Mouse (Mus musculus) granulocyte monocyte progenitor cell, adult 5-6 weeks (primary cell): Measurements from ENCODE around the gene Eif3l. TPM values are rescaled to one million over a fixed set of nuclear protein-coding genes. Genes with fewer than 3 reads are reported as not detected.

Source experiments
- ATAC-seq: replicated peaks from 2 replicates; pipeline ENCODE4 v1.8.0; 2016; ENCODE audit warnings: mild to moderate bottlenecking, moderate TSS enrichment, inconsistent platforms; ENCODE audit not compliant: poor library complexity, severe bottlenecking
- total RNA-seq, 2 experiments: library from RNA; stranded (forward) in 1 of 2; stranded (reverse) in 1 of 2; fragments of 200-712, 200-1000 nt in 1 of 2; fragments of >200 nt in 1 of 2; fragmentation: Nextera tagmentation in 1 of 2; gene quantifications; 2 replicates each; pipeline ENCODE4 v1.2.3; 2014 to 2017

The Eif3l gene
- total RNA-seq, 2 experiments from 2014 or later: 235 to 310 TPM

- ATAC-seq: no peak
Measured at GRCm38 (mm10) chr15:79079567-79079966, 4.6 kb downstream of the Eif3l start.

GRCm38 (mm10) chr15:79092284-79092683, 17.3 kb downstream of the Eif3l start:
- ATAC-seq: no peak

- ATAC-seq: no peak
Measured at GRCm38 (mm10) chr15:79093083-79093839, 18.3 kb downstream of the Eif3l start.

GRCm38 (mm10) chr15:79095483-79095882, 20.5 kb downstream of the Eif3l start:
- ATAC-seq: no peak

- ATAC-seq: no peak
Measured at GRCm38 (mm10) chr15:79096556-79096955, 21.6 kb downstream of the Eif3l start.

- ATAC-seq: no peak
Measured at GRCm38 (mm10) chr15:79097135-79097534, 22.2 kb downstream of the Eif3l start.

GRCm38 (mm10) chr15:79097611-79098025, 22.6 kb downstream of the Eif3l start:
- ATAC-seq: no peak

- no peak for ATAC-seq
Measured at GRCm38 (mm10) chr15:79098220-79098619, 23.2 kb downstream of the Eif3l start.

GRCm38 (mm10) chr15:79098868-79099267, 23.9 kb downstream of the Eif3l start:
- ATAC-seq: no peak; the same call in 1 of the 2 replicates

- no peak for ATAC-seq
Measured at GRCm38 (mm10) chr15:79099456-79099855, 24.5 kb downstream of the Eif3l start.

- no peak for ATAC-seq
Measured at GRCm38 (mm10) chr15:79100391-79100790, 25.4 kb downstream of the Eif3l start.

GRCm38 (mm10) chr15:79101531-79101930, 26.6 kb downstream of the Eif3l start:
- ATAC-seq: no peak

GRCm38 (mm10) chr15:79103264-79103663, 28.3 kb downstream of the Eif3l start:
- ATAC-seq: no peak

GRCm38 (mm10) chr15:79105804-79106203, 30.8 kb downstream of the Eif3l start:
- no peak for ATAC-seq

GRCm38 (mm10) chr15:79107966-79108365, 33.0 kb downstream of the Eif3l start:
- no peak for ATAC-seq

- ATAC-seq: peak; percentile 57
Measured at GRCm38 (mm10) chr15:79108421-79109320, 33.7 kb downstream of the Eif3l start, which contains the start of gene Micall1. Gene Micall1 (plus strand): TSS chr15:79108898.

GRCm38 (mm10) chr15:79109321-79109934, 34.4 kb downstream of the Eif3l start:
- ATAC-seq: peak; percentile 39

GRCm38 (mm10) chr15:79110031-79110430, 35.1 kb downstream of the Eif3l start:
- ATAC-seq: no peak

GRCm38 (mm10) chr15:79110528-79110927, 35.5 kb downstream of the Eif3l start:
- ATAC-seq: no peak

GRCm38 (mm10) chr15:79111774-79112173, 36.8 kb downstream of the Eif3l start:
- no peak for ATAC-seq

GRCm38 (mm10) chr15:79115276-79115675, 40.3 kb downstream of the Eif3l start:
- no peak for ATAC-seq
